Mouse (Mus musculus) G1E (cell line): ENCODE measurements around the gene Natd1.

Source experiments
- CTCF ChIP-seq: IDR thresholded peaks from 2 replicates; pipeline ENCODE4 v1.5.1; 2012; ENCODE audit warnings: low read depth, low read length, inconsistent platforms, mixed read lengths
- GATA1 ChIP-seq: IDR thresholded peaks from 2 replicates; pipeline ENCODE4 v1.6.1; 2012; ENCODE audit warnings: borderline replicate concordance, low read length, inconsistent platforms, mixed read lengths
- GATA2 ChIP-seq: IDR thresholded peaks from 2 replicates; pipeline ENCODE4 v1.6.1; 2012; ENCODE audit warnings: low read depth, low read length, inconsistent platforms, borderline replicate concordance
- POLR2AphosphoS5 ChIP-seq: IDR thresholded peaks from 2 replicates; pipeline ENCODE4 v1.6.1; 2012; ENCODE audit warnings: low read depth, low read length, inconsistent platforms; ENCODE audit not compliant: insufficient replicate concordance
- TAL1 ChIP-seq: conservative IDR thresholded peaks from 2 replicates; pipeline ENCODE4 v1.6.1; 2012; ENCODE audit warnings: low read depth, low read length, inconsistent platforms, mixed read lengths

- no peak for TF ChIP-seq TAL1
- TF ChIP-seq CTCF: no peak
- TF ChIP-seq GATA1: no peak
- TF ChIP-seq POLR2AphosphoS5: no peak
- TF ChIP-seq GATA2: no peak
Observed at GRCm38 (mm10) chr11:60924498-60924897, 9.9 kb upstream of the Natd1 start.
